Mouse (Mus musculus) heart, adult 18-20 months (tissue): ENCODE measurements around the gene AI837181. TPM values are rescaled to one million over a fixed set of nuclear protein-coding genes. Genes with fewer than 3 reads are reported as not detected.

Source experiments
- DNase-seq, 2 experiments: peaks; one replicate each; pipeline ENCODE4 v3.0.0; 2021 to 2022; ENCODE audit warnings: mixed read lengths in 1 of 2
- total RNA-seq, 2 experiments: library from RNA; stranded (reverse); gene quantifications; 2 replicates each; pipeline ENCODE4 v1.2.3; 2021

AI837181 gene
- total RNA-seq, 2 experiments from 2014 or later = 32.1 to 38.3 TPM

- DNase-seq = peak; percentile 69 to 82
Measured at GRCm38 (mm10) chr19:5447515-5448353, 22.8 kb downstream of the AI837181 start, which contains the start of gene Fosl1. Gene Fosl1, plus strand, starts transcription at chr19:5447547.

DNA sequence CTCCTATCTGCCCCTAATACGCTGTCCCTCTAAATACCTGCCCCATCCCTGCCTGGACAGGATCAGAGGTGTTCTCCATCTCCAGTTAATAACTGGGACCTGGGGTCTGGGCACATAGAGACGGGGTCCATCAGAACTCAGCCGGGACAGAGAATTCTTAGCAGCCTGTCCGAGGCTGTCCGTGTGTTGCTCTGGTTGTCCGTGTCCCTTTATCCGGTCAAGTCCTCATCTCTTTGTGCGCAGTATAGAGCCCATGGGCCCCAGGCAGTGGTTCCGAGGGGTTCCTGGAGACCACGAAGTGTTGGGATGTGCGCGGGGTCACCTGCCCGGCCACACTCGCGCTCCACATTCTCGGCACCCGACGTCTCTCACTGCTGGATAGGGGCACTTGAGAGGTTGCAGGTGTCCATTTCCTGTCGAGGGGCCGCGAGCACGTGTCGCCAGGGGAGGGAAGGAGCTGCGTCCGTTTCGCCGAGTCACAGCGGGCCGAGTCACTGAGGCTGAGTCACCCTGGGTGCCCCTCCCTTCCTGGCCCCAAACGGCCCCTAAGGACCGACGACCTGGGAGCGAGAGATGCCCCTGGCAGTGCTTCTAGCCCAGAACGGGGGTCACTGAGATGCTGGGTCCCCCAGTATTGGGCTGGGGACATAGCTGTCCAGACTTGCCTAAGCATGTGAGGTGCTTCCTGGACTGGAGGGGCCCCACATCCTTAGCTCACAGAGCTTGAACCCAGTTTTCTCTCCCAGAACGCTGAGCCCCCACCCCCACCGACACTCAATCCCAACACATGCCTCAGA lies 23.6 kb downstream of the AI837181 start:
- peak in 1 of 2 experiments; percentile 36 for DNase-seq

- no peak for DNase-seq
Measured at GRCm38 (mm10) chr19:5449673-5450072, 24.7 kb downstream of the AI837181 start.

GRCm38 (mm10) chr19:5451766-5452165 lies 26.8 kb downstream of the AI837181 start:
- DNase-seq = no peak

GRCm38 (mm10) chr19:5455037-5455436 lies 30.1 kb downstream of the AI837181 start:
- no peak for DNase-seq

DNA sequence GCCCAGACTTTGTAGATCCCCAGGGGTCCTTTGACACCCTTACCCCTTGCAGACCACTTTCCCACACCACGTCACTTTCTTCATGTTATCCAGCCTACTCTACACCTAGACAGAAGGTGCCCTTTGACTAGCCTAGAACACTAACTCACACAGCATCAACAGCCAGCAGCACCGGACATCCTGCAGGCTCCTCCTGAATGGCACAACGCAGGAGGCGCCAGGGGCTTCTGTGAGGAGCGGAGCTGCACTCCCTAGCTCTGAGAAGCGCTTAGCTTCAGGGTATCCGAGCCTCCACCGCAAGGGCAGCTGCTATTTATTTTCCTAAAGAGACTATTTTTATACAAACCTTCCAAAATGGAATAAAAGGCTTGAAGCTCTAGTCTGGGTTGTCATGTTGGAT lies 30.6 kb downstream of the AI837181 start:
- peak in 1 of 2 experiments; percentile 33 for DNase-seq

- peak; percentile 69 to 76 for DNase-seq
Measured at GRCm38 (mm10) chr19:5456241-5456921, 31.4 kb downstream of the AI837181 start.

- peak; percentile 97 for DNase-seq
Measured at GRCm38 (mm10) chr19:5456922-5457745, 32.2 kb downstream of the AI837181 start.

- no peak for DNase-seq
Measured at GRCm38 (mm10) chr19:5457746-5458442, 33.0 kb downstream of the AI837181 start, which contains the start of gene Ccdc85b. Gene Ccdc85b, minus strand, starts transcription at chr19:5457894.

GRCm38 (mm10) chr19:5459019-5459418 lies 34.1 kb downstream of the AI837181 start:
- peak; percentile 48 to 53 for DNase-seq

GRCm38 (mm10) chr19:5459896-5460295 lies 35.0 kb downstream of the AI837181 start:
- DNase-seq = no peak

GRCm38 (mm10) chr19:5460465-5460911 lies 35.5 kb downstream of the AI837181 start, which contains the start of gene Fibp:
Gene Fibp, plus strand, starts transcription at chr19:5460615.
- peak; percentile 90 to 92 for DNase-seq

- no peak for DNase-seq
Measured at GRCm38 (mm10) chr19:5461411-5461810, 36.5 kb downstream of the AI837181 start.

DNA sequence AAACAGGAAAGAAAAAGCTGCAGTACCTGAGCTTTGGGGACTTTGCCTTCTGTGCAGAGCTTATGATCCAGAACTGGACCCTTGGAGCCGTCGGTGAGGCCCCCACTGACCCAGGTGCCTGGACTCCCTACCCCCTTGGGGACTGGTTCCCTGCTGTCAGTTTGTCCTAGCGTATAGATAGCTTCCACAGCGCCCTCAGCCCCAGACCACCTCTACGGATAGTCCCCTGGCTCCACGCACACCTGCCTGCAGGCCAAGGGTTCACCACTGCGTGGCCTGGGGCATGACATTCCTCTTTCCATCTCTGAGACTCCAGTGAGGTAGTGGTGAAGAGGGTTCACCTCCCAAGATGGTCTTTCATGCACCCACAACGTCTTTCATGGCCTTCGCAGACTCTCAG lies 38.3 kb downstream of the AI837181 start:
- no peak for DNase-seq

- DNase-seq = peak; percentile 52 to 72
Measured at GRCm38 (mm10) chr19:5463791-5464562, 39.0 kb downstream of the AI837181 start.

DNA sequence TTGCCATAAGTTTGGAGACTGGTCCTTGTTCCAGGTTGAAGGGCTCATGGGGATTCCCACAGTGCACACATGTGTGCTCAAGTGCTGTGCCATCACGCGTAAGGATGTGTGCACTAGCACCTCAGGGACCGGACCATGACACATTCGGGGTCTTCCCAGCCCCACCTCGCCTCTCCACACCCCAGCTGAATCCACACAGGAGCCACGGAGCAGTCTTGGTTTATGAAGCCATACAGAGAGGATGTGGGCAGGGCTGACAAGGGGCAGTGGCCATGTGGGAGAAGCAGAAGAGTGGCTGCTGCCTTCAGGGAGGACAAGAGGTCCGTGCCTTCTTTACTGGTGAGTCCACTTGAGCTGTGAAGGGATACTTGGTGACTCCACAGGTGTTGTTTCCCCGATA lies 40.1 kb downstream of the AI837181 start:
- no peak for DNase-seq

DNA sequence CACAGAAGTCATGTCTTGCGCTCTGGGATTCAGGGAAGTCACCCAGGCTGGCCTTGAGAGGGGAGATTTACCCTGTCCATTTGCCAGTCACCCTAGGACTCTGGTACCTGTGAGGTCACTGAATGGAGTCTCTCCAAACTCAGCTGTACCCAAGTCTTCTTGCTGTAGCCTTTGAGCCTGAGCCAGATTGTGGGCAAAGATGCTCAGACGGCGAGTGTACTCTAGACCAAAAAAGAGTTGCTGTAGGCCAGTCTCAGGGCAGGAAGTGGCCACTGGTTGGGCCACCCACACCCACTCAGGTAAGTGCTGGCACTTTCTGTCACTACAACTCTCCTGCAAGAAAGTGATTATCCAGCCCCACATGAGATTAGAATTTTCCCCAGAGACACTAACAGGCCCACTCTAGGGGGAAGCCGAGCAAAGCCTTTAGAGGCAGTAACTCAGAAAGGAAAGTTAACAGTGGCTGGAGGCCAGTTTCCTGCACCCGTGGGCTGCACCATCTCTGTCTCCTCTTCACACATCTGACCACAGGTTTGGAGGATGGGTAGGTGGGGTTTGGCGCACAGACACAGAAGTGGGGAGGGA lies 42.1 kb downstream of the AI837181 start:
- DNase-seq = no peak

DNA sequence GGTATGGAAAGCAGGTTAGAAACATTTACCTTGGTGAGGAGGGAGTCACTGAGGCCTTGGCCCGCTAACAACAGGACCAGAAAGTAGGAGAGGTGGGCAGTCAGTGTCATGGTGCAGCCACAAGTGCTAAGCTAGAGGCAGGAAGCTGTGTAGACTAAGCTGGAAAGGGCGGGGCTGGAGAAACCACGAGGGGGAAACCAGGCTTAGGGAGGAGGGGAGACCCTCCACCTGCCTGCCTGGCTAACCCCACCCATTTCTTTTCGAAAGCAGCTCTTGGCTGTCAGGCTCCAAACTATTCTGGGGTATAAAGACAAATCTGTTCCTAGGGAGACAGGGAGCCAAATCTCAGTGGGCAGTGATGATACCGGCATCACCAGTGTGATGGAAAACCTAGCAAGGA lies 43.4 kb downstream of the AI837181 start, which contains the start of gene Ctsw:
Ctsw (minus strand) TSS at position 134 of the 400 bp plus-strand sequence.
- DNase-seq = no peak

DNA sequence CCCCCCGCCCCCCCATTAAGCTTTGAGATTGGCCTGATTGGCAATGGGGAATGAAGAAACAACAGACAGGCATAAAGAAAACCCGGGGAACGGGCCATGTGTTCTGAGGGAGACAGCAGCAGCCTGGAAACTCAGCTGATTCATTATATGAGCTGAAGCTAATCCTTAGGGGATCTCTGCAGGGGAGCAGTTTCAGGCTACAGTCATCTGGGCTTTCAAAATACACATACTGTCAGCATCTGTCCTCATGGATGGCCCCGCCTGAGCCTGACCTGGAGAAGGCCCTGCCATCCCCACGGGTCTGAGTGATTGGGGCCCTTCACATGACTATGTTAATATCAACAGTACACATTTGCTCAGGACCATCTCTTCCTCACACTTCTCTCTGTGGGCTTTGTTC lies 46.9 kb downstream of the AI837181 start:
- DNase-seq = no peak
